Mouse (Mus musculus): ENCODE measurements around the gene Sema3c. TPM values are rescaled to one million over a fixed set of nuclear protein-coding genes. Genes with fewer than 3 reads are reported as not detected.

Gene Sema3c
- polyA plus RNA-seq, 1 experiment from 2014 or later = 10.7 TPM

DNA sequence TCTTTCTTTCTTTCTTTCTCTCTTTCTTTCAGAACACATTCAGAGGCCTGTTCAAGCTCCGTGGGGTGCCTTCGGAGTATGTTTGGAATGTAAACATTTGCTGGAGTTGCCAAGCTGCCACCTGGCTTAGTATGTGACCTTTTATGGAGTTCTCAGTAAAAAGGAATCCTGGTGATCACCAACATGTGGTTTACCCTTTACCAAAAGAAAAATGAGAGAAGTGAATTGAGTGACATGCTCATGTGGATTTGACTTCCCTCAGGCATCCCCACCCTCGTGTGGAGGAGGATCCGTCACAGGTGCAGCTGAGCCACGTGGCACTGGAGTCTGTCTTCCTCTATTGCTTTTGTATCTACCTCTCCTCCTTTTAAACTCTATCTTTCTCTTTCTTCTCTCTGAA lies 173.1 kb downstream of the Sema3c start:
- 42% methylated on average over 5 of the region's 5 CpGs for WGBS
- Histone ChIP-seq H3K4me3 (no peak overlapping the region), H3K4me1 (no peaks in the 10 kb centered on the region), H3K27me3 (ENCODE audit: low read depth, poor library complexity, severe bottlenecking) (no peaks in the 10 kb centered on the region), H3K36me3 (no peaks in the 10 kb centered on the region), H3K9me3 (replicated peaks) (no peaks in the 10 kb centered on the region), H3K27ac (replicated peaks) (no peak overlapping the region)
- no peak for DNase-seq (ENCODE audit: low spot score)

- no peak for DNase-seq (ENCODE audit: low spot score)
- H3K9me3 ChIP-seq (replicated peaks) = no peaks in the 10 kb centered on the region
- H3K4me3 ChIP-seq = no peak overlapping the region
- no peaks in the 10 kb centered on the region for H3K27me3 ChIP-seq (ENCODE audit: low read depth, poor library complexity, severe bottlenecking)
- H3K27ac ChIP-seq (replicated peaks) = no peak overlapping the region
- 64% methylated on average over 3 of the region's 3 CpGs for WGBS
- no peaks in the 10 kb centered on the region for H3K4me1 ChIP-seq
- H3K36me3 ChIP-seq = no peaks in the 10 kb centered on the region
Observed at GRCm38 (mm10) chr5:17748293-17748692, 174.2 kb downstream of the Sema3c start.

DNA sequence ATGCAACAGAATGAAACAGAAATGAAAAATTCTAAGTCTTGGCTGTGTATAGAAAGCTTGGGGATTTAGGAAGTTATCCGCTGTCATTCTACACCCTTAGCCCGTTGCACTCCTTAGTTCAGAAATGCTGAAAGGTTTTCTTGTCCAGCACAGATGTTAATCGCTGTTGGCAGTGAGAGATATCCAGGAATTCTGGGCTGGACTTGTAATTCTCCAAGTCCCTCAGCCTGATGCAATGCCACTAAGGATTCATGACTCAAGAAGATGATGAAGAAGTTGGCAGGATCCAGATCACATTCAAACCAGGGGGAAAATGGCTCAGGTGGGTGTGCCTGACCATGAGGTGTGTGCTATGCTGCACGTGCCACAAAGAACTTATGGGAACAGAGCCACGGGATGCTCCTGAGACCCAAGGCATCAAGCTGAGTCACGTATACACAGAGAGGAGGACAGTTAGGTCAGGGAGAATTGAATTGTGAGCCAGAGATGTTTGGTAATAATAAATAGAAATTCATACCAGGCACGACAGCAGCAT lies 179.5 kb downstream of the Sema3c start:
- WGBS = 92% methylated on average over 7 of the region's 7 CpGs
- no peaks in the 10 kb centered on the region for H3K27me3 ChIP-seq (ENCODE audit: low read depth, poor library complexity, severe bottlenecking)
- H3K9me3 ChIP-seq (replicated peaks) = no peaks in the 10 kb centered on the region
- no peaks in the 10 kb centered on the region for H3K4me1 ChIP-seq
- no peak overlapping the region for H3K27ac ChIP-seq (replicated peaks)
- no peak for DNase-seq (ENCODE audit: low spot score)
- no peak overlapping the region for H3K4me3 ChIP-seq
- H3K36me3 ChIP-seq = no peaks in the 10 kb centered on the region

DNA sequence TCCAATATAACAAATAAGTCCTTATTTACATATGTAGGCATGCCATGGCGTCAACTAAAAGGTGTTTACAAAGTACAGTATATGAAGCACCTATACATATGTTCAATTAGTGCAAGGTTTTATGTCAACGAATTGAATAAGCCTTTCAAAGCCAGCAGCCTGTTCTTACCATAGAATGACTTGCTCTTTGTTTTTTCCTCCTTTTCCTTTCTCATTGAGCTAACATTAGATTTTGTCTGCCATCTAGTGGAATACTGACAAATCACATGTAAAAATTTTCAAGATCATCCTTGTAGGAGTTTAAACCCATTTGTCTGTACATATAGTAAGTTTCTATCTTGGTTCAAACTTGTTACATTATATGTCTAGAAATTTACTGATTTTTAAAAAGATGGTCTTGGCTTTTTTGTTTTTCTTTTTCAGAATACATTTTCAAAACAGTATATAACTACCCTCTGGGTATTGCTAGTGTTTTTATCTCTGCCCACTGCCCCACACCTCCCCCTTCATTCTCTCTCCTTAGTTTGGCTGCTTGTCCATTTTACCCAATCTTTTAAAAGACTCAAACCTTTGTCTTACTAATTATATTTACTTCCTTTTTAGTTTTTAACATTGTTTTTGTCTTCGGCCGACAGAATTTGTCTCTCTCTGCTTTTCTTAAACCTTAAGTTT lies 192.1 kb downstream of the Sema3c start:
- DNase-seq (ENCODE audit: low spot score) = no peak
- H3K27ac ChIP-seq (replicated peaks) = no peak overlapping the region
- 63% methylated on average over 4 of the region's 4 CpGs for WGBS
- H3K4me3 ChIP-seq = no peak overlapping the region
- no peaks in the 10 kb centered on the region for H3K9me3 ChIP-seq (replicated peaks)
- H3K27me3 ChIP-seq (ENCODE audit: low read depth, poor library complexity, severe bottlenecking) = no peaks in the 10 kb centered on the region
- H3K4me1 ChIP-seq = no peaks in the 10 kb centered on the region
- no peaks in the 10 kb centered on the region for H3K36me3 ChIP-seq

DNA sequence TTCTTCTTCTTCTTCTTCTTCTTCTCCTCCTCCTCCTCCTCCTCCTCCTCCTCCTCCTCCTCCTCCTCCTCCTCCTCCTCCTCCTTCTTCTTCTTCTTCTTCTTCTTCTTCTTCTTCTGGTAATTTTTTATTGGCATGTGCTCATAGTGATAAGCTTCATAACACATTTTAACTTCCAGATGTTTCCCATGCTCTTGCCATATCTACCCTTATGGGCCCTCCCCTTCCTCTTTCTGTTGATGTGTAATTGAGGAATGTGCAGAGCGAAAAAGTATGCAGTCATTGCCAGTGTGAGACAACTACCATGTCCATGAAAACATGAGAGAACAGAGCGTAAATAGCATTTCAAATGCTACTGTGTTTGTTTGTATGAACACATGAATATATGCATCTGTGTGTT lies 196.2 kb downstream of the Sema3c start:
- no peaks in the 10 kb centered on the region for H3K4me1 ChIP-seq
- DNase-seq (ENCODE audit: low spot score) = no peak
- no peaks in the 10 kb centered on the region for H3K36me3 ChIP-seq
- no peak overlapping the region for H3K27ac ChIP-seq (replicated peaks)
- H3K27me3 ChIP-seq (ENCODE audit: low read depth, poor library complexity, severe bottlenecking) = no peaks in the 10 kb centered on the region
- 87% methylated on average over 2 of the region's 2 CpGs for WGBS
- no peaks in the 10 kb centered on the region for H3K9me3 ChIP-seq (replicated peaks)
- no peak overlapping the region for H3K4me3 ChIP-seq

GRCm38 (mm10) chr5:17776571-17776970 lies 202.5 kb downstream of the Sema3c start:
- H3K4me1 ChIP-seq = no peaks in the 10 kb centered on the region
- WGBS = 95% methylated on average over 6 of the region's 6 CpGs
- H3K9me3 ChIP-seq (replicated peaks) = 0 out of 2 replicates have a peak, but pooled peaks cover 3% of the 10 kb centered on the region

More at GRCm38 (mm10) chr5:17776571-17776970, 202.5 kb downstream of the Sema3c start:
- Histone ChIP-seq H3K36me3 (no peaks in the 10 kb centered on the region), H3K27me3 (ENCODE audit: low read depth, poor library complexity, severe bottlenecking) (no peaks in the 10 kb centered on the region), H3K27ac (replicated peaks) (no peak overlapping the region), H3K4me3 (no peak overlapping the region)
- peak; percentile 61 for DNase-seq (ENCODE audit: low spot score)

Other genes starting within 250 kb of the Sema3c start
- not detected in 2 replicates for gene Speer4f2, start 201.1 kb upstream of the Sema3c start, polyA plus RNA-seq (2016; fragmentation: Nextera tagmentation; extraction: Ambion mirVana)
- 0.14 TPM in 1 of 2 replicates, not detected in the other for gene Speer4f1, start 98.2 kb upstream of the Sema3c start, polyA plus RNA-seq (2016; fragmentation: Nextera tagmentation; extraction: Ambion mirVana)